Mouse (Mus musculus): ENCODE measurements around the gene Mcl1. TPM values are rescaled to one million over a fixed set of nuclear protein-coding genes. Genes with fewer than 3 reads are reported as not detected.
"Not testable (repeated sequence)": the region's sequence is repeated elsewhere in the genome, so short reads cannot be mapped to it uniquely, and the experiment has no call there.

Mcl1 gene
- 41.4 and 42.0 TPM in 2 replicates for polyA plus RNA-seq (2015; fragmentation: Nextera tagmentation; extraction: Ambion mirVana)

DNA sequence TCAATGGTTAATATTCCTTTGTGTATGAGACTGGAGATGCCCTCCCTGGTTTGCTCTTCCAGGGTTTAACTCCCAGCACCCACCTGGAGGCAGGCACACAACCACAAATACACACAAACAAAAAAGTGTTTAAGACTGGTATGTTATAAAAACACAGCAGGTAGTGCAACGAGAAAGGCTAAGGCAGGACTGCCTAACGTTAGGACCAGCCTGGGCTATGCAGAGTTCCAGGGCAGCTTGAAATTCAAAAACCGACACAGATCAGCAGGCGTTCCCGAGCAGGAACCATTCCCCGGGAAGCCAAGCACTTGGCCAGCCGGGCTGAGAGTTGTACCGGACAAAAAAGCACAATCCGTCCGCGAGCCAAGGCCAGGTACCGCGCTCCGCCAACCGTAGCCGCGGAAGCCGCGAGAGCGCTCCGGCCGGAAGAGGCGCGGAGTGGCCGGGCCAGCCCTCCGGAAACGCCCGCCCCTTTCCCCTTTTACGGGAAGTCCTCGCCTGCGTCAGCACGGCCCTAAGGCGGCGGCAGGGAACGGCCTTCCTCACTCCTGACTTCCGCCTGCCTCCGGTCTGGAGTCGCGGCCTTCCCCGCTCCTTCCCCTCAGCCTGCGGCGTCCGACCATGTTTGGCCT is at the start of gene Mcl1:
Mcl1 (plus strand) TSS at position 553 of the 632 bp plus-strand sequence.
- WGBS = 3% methylated on average over 39 of the region's 43 CpGs
- peak within 1 kb of the TSS; percentile 99 for H3K27ac ChIP-seq (replicated peaks)
- peak within 1 kb of the TSS; percentile 84 for H3K4me2 ChIP-seq
- peak within 1 kb of the TSS; percentile 92 for H3K4me3 ChIP-seq (replicated peaks)
- peak within 1 kb of the TSS; percentile 98 for H3K9ac ChIP-seq (replicated peaks)
- ATAC-seq (ENCODE audit: low FRiP score) = peak; percentile 98
- no peaks in the 10 kb centered on the region for H3K27me3 ChIP-seq (replicated peaks)
- peaks cover 14% of the 10 kb centered on the region for H3K36me3 ChIP-seq
- peaks cover 38% of the 10 kb centered on the region for H3K4me1 ChIP-seq
- H3K9me3 ChIP-seq (replicated peaks) = no peaks in the 10 kb centered on the region

DNA sequence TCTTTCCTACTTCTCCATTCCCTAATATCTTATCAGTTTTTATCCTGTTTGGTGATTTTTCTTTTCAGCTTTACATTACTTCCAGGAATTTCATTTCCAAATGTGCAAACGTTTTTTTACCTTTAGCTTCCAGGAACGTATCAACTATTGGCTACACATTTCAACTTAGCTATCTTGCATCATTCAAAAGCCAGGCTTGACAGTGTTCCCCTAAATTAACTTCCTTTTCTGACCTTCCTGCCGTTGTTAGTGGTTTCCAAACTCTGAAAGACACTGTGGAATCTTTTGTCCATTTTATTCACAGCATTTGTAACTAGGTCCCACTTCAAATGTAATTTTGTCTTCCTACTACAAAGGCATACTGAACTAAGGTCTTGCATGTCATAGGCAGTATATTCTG is 49.4 kb upstream of the Mcl1 start:
- no peak for ATAC-seq (ENCODE audit: low FRiP score)
- peaks cover 39% of the 10 kb centered on the region for H3K36me3 ChIP-seq
- no peak overlapping the region for H3K9ac ChIP-seq (replicated peaks)
- H3K4me2 ChIP-seq = no peak overlapping the region
- no peaks in the 10 kb centered on the region for H3K9me3 ChIP-seq (replicated peaks)
- WGBS = 73% methylated on average over 3 of the region's 3 CpGs
- no peaks in the 10 kb centered on the region for H3K4me1 ChIP-seq
- no peak overlapping the region for H3K4me3 ChIP-seq (replicated peaks)
- no peaks in the 10 kb centered on the region for H3K27me3 ChIP-seq (replicated peaks)
- no peak overlapping the region for H3K27ac ChIP-seq (replicated peaks)

DNA sequence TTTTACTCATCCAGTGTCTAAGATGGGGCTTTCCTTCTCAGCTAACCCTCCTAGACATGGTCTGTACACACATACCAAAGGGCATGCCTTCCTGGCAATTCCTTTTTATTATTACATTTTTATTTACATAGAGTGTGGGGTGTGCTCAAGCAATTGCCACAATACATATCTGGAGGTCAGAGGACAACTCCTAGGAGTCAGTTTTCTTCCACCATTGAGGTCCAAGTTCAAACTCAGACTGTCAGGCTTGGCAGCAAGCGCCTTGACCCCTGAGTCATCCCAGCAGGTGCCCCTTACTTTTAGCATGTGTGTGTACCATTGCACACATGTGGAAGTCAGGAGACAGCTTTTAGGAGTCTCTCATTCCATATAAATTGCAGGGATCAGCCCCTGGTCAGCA is 44.6 kb upstream of the Mcl1 start:
- Histone ChIP-seq H3K36me3 (peaks cover 50% of the 10 kb centered on the region), H3K4me3 (replicated peaks) (no peak overlapping the region), H3K27me3 (replicated peaks) (no peaks in the 10 kb centered on the region), H3K9ac (replicated peaks) (no peak overlapping the region), H3K4me2 (no peak overlapping the region), H3K4me1 (no peaks in the 10 kb centered on the region), H3K9me3 (replicated peaks) (no peaks in the 10 kb centered on the region), H3K27ac (replicated peaks) (no peak overlapping the region)
- 100% methylated on average over 1 of the region's 1 CpGs for WGBS
- ATAC-seq (ENCODE audit: low FRiP score) = no peak

DNA sequence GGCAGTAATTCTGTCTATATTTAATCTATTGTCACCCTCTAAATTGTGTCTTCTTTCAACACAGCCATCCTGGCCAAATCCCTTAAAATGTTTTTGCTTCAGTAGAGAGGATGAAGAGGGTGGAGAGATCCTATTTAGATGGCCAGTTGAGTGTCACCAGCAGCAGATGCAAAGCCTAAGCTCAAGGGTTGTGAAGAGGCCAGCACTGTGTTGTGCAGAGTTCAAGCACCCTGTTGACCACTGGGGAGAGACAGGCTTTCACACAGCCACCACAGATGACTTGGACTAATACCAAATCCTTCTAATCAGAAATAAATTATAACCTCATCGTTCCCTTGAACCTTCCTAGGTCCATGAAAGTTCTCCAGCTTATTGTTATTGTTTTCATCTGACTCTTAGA is 40.1 kb upstream of the Mcl1 start:
- 83% methylated on average over 1 of the region's 1 CpGs for WGBS
- no peaks in the 10 kb centered on the region for H3K9me3 ChIP-seq (replicated peaks)

GRCm38 (mm10) chr3:95621241-95621640 is 37.3 kb upstream of the Mcl1 start:
- Histone ChIP-seq H3K9me3 (replicated peaks) (no peaks in the 10 kb centered on the region), H3K4me3 (replicated peaks) (no peak overlapping the region), H3K27me3 (replicated peaks) (no peaks in the 10 kb centered on the region), H3K36me3 (peaks cover 26% of the 10 kb centered on the region), H3K4me2 (no peak overlapping the region), H3K27ac (replicated peaks) (no peak overlapping the region), H3K4me1 (peaks cover 10% of the 10 kb centered on the region), H3K9ac (replicated peaks) (no peak overlapping the region)
- no peak for ATAC-seq (ENCODE audit: low FRiP score)
- 91% methylated on average over 1 of the region's 1 CpGs for WGBS

More for the DNA sequence above, 40.1 kb upstream of the Mcl1 start:
- Histone ChIP-seq H3K27ac (replicated peaks) (no peak overlapping the region), H3K27me3 (replicated peaks) (no peaks in the 10 kb centered on the region), H3K4me3 (replicated peaks) (no peak overlapping the region), H3K4me1 (no peaks in the 10 kb centered on the region; the same call in 1 of the 2 replicates), H3K9ac (replicated peaks) (no peak overlapping the region), H3K4me2 (no peak overlapping the region), H3K36me3 (peaks cover 38% of the 10 kb centered on the region)
- ATAC-seq (ENCODE audit: low FRiP score) = no peak

DNA sequence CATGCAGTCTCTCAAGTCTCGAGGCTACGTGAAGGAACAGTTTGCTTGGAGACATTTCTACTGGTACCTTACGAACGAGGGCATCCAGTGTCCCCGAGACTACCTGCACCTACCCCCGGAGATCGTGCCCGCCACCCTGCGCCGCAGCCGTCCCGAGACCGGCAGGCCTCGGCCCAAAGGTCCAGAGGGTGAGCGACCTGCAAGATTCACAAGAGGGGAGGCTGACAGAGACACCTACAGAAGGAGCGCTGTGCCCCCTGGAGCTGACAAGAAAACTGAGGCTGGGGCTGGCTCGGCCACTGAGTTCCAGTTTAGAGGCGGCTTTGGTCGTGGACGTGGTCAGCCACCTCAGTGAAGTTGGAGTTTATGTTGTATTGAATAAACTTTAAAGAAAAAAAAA is 36.2 kb upstream of the Mcl1 start:
- not testable (repeated sequence) for H3K9me3 ChIP-seq (replicated peaks); ATAC-seq (ENCODE audit: low FRiP score)
- WGBS = 95% methylated on average over 20 of the region's 20 CpGs

GRCm38 (mm10) chr3:95623551-95623950 is 35.0 kb upstream of the Mcl1 start:
- Histone ChIP-seq H3K27me3 (replicated peaks) (no peaks in the 10 kb centered on the region), H3K4me1 (peaks cover 31% of the 10 kb centered on the region), H3K4me3 (replicated peaks) (no peak overlapping the region), H3K27ac (replicated peaks) (no peak overlapping the region; the same call in 1 of the 2 replicates), H3K9ac (replicated peaks) (no peak overlapping the region), H3K36me3 (peaks cover 24% of the 10 kb centered on the region), H3K9me3 (replicated peaks) (no peaks in the 10 kb centered on the region), H3K4me2 (no peak overlapping the region)
- 49% methylated on average over 2 of the region's 2 CpGs for WGBS
- no peak for ATAC-seq (ENCODE audit: low FRiP score)

More for the DNA sequence above, 36.2 kb upstream of the Mcl1 start:
- not testable (repeated sequence) for H3K27ac ChIP-seq (replicated peaks); H3K4me2 ChIP-seq; H3K4me3 ChIP-seq (replicated peaks); H3K27me3 ChIP-seq (replicated peaks); H3K9ac ChIP-seq (replicated peaks)
- peaks cover 24% of the 10 kb centered on the region for H3K36me3 ChIP-seq
- peaks cover 22% of the 10 kb centered on the region for H3K4me1 ChIP-seq

- Histone ChIP-seq H3K4me1 (peaks cover 31% of the 10 kb centered on the region), H3K9ac (replicated peaks) (peak overlapping the region; percentile 52), H3K4me3 (replicated peaks) (peak overlapping the region; percentile 67), H3K27ac (replicated peaks) (peak overlapping the region; percentile 94), H3K4me2 (peak overlapping the region; percentile 62), H3K36me3 (peaks cover 27% of the 10 kb centered on the region)
- not testable (repeated sequence) for ATAC-seq (ENCODE audit: low FRiP score); H3K9me3 ChIP-seq (replicated peaks); H3K27me3 ChIP-seq (replicated peaks)
- WGBS = 72% methylated on average over 5 of the region's 5 CpGs
These were observed 34.5 kb upstream of the Mcl1 start for GRCm38 (mm10) chr3:95623991-95624515.

GRCm38 (mm10) chr3:95624628-95625503 is 33.7 kb upstream of the Mcl1 start, which contains the start of gene Ensa:
TSS of gene Ensa (plus strand) at chr3:95624993.
- no peaks in the 10 kb centered on the region for H3K9me3 ChIP-seq (replicated peaks)
- peak; percentile 99 for ATAC-seq (ENCODE audit: low FRiP score)
- no peaks in the 10 kb centered on the region for H3K27me3 ChIP-seq (replicated peaks)
- H3K9ac ChIP-seq (replicated peaks) = peak within 1 kb of the TSS; percentile 68
- peaks cover 35% of the 10 kb centered on the region for H3K36me3 ChIP-seq
- H3K4me1 ChIP-seq = peaks cover 31% of the 10 kb centered on the region
- H3K4me3 ChIP-seq (replicated peaks) = peak within 1 kb of the TSS; percentile 67
- WGBS = under 1% methylated on average over 43 of the region's 44 CpGs
- H3K4me2 ChIP-seq = peak within 1 kb of the TSS; percentile 78
- H3K27ac ChIP-seq (replicated peaks) = peak within 1 kb of the TSS; percentile 94

- Histone ChIP-seq H3K9me3 (replicated peaks) (no peaks in the 10 kb centered on the region), H3K9ac (replicated peaks) (0 out of 2 replicates have a peak overlapping the region, but pooled peaks have one; percentile 22), H3K27me3 (replicated peaks) (no peaks in the 10 kb centered on the region), H3K4me2 (no peak overlapping the region), H3K36me3 (peaks cover 59% of the 10 kb centered on the region), H3K4me1 (peaks cover 31% of the 10 kb centered on the region), H3K4me3 (replicated peaks) (no peak overlapping the region), H3K27ac (replicated peaks) (no peak overlapping the region)
- no peak for ATAC-seq (ENCODE audit: low FRiP score)
- 93% methylated on average over 5 of the region's 5 CpGs for WGBS
These were observed 30.8 kb upstream of the Mcl1 start for GRCm38 (mm10) chr3:95627763-95628162.

DNA sequence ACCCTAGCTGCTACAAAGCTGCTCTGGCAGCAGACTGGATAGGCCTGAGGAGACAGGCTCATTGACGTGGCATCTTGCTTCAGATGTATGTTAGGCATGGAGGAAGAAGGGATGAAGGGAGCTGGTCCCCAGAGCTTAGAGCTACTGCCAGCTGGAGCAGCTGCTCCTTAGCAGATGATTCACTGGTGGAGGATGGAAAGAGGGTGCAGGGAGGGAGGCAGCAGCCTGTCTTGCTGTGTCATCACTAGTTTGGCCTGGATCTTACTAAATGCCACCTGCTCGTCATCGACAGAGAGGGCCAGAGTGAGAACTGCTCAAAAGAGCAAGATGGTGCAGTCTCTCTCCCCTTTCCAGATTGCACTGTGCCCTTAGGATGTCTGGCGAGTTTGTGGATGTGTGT is 28.8 kb upstream of the Mcl1 start:
- H3K27me3 ChIP-seq (replicated peaks) = no peaks in the 10 kb centered on the region
- H3K4me2 ChIP-seq = no peak overlapping the region
- peaks cover 28% of the 10 kb centered on the region for H3K4me1 ChIP-seq
- no peaks in the 10 kb centered on the region for H3K9me3 ChIP-seq (replicated peaks)
- 79% methylated on average over 4 of the region's 4 CpGs for WGBS
- H3K27ac ChIP-seq (replicated peaks) = no peak overlapping the region
- no peak overlapping the region for H3K9ac ChIP-seq (replicated peaks)
- H3K4me3 ChIP-seq (replicated peaks) = no peak overlapping the region
- ATAC-seq (ENCODE audit: low FRiP score) = no peak
- H3K36me3 ChIP-seq = peaks cover 75% of the 10 kb centered on the region
